Mouse (Mus musculus): ENCODE results near the gene Snd1.
A peak's percentile ranks its signal among the peaks of the same experiment; 100 is the strongest.

GRCm38 (mm10) chr6:28867516-28868251 lies 392.7 kb downstream of the Snd1 start:
- TF ChIP-seq POLR2A (IDR thresholded peaks at IDR 0.05; ENCODE audit: borderline replicate concordance, low read depth, low read length): no peak
- 0 out of 2 replicates have a peak, but pooled peaks have one; percentile 7 for TF ChIP-seq CTCF (IDR thresholded peaks at IDR 0.05; ENCODE audit: low read depth, low read length)
